Mouse (Mus musculus) effector memory CD4-positive, alpha-beta T cell, adult 5 months (primary cell): Measurements from ENCODE around the gene Nr4a1. TPM values are rescaled to one million over a fixed set of nuclear protein-coding genes. Genes with fewer than 3 reads are reported as not detected.

ENCODE experiments used
- polyA plus RNA-seq: library from polyadenylated mRNA; unstranded; fragments of 100-300 nt; shearing (Covaris generic); gene quantifications from one replicate; pipeline ENCODE4 v1.2.1, GENCODE M21; 2017

Gene Nr4a1
- polyA plus RNA-seq = 2,634 TPM

DNA sequence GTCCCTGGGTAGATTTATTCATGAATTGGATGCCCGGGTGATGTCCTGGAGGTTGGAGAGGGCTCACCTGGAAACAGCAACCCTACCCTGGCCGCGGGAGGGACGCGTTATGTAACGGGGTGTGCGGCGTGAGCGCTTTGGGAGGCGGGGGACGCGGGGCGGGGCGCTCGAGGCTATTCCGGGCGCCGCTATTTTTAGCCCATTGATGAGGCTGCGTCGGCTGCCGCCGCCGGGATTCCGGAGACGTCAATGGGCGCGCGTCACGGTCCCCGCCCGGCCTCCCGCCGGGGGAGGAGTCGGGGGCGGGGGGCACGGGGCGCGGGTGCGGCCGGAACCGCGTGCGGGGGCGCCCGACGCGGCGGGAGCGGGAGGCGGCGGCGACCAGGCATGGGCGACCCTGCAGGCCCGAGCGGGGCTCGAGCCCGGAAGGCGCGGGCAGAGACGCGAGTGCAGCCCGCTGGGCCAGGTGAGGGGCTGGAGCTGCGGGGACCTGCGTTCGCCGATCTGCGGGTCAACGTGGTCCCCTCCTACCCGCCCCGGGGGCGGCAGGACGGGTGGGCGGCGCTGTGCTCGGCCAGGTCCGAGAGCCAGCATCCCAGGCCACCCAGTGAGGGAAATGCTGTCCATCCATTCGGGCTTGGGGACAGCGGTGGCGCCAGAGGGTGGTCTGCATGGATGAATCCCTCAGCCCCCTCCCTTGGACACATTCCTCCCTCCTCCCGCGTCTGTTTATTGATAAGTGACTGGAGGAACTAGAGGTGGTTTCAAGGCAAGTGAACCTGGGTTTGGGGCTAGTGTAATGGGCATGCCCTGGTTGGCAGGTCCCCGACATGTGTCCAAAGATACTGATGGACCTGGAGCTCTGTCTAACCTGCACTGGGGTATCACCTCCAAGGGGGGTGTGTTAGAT, at the start of gene Nr4a1:
Gene Nr4a1 (plus strand): TSS at position 384 of the 910 bp plus-strand sequence.

GRCm38 (mm10) chr15:101224006-101224906, 29.8 kb upstream of the Nr4a1 start, which contains the start of gene Grasp:
TSS of gene Grasp (plus strand) at chr15:101224188.

DNA sequence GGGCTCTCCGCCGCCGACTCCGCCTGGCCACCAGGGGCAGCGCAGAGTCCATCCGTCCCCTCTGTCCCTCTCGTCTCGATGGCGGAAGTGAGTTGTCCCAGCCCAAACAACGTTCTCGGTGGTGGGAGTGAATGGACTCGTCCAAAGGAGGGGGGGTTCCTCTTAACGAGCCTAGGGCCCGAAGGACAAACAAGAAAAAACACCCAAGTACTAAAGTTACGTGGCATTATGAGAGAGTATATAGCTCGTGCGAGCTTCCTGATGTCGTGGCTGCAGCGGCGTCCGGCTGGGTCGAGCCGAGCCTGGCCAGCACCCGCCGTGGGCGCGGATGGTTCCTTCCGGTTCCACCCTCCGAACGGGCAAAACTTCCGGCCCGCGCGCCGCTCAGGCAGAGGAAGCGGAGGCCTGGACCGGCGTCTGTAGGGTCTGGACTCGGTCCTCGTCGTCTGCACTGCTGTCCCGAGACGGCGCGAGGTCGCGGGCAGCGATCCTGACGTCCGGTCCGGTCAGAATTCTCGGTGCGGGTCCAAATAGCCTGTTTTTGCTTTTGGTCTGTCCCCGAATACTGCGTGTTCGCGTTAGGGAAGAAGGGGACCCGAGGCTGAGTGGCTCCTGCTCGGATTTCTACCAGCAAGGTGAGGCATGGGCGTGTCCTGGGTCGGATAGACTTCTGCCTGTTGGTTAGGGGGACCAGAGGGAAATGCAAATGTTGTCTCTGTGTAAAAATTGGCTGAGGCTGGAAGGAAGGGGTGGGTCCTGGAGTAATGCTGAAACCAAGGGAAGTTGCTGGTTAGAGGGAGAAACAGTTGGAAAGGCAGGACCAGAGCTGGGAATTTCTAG, 30.1 kb downstream of the Nr4a1 start, which contains the start of gene Atg101:
Gene Atg101 (plus strand): TSS at position 362 of the 840 bp plus-strand sequence.

DNA sequence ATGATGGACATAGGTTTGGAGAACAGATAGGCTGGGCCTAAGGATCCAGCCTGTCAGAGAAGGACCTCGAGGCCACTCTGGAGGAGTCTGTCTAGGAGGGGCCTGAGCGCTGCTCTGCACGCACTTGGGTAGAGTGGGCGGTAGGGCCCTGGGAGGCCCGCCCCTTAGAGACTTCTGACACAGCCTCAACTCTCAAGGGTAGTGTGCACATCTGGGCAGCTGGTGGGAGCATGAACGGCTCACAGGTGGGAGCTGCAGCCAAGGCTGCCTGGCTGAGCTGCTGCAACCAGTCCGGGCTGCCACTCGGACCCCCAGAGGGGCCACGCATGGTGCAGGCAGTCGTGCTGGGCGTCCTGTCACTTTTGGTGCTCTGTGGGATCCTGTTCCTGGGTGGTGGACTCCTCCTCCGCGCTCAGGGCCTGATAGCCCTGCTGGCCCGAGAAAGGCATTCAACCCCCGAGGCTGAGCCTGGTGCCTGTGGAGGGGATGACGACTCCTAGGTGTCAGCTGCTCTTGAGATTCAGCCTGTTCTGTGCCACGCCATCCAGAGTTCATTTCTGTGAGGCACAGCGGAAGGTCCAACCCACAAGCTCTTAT, 39.1 kb downstream of the Nr4a1 start, which contains the start of gene 6030408B16Rik:
Gene 6030408B16Rik (plus strand): TSS at position 188 of the 597 bp plus-strand sequence.

Other genes with a start within 250 kb of the Nr4a1 start
- not detected for gene Gm47841, start 206.9 kb upstream of the Nr4a1 start, polyA plus RNA-seq
- gene Fignl2, start 175.7 kb upstream of the Nr4a1 start, polyA plus RNA-seq = not detected
- gene Ankrd33, start 138.5 kb upstream of the Nr4a1 start, polyA plus RNA-seq = not detected
- 0.90 TPM for gene Acvrl1, start 125.7 kb upstream of the Nr4a1 start, polyA plus RNA-seq
- gene Acvr1b, start 80.2 kb upstream of the Nr4a1 start, polyA plus RNA-seq = 0.94 TPM
- 32.0 TPM for gene Grasp, start 30.1 kb upstream of the Nr4a1 start, polyA plus RNA-seq
- 90.7 TPM for gene Atg101, start 30.0 kb downstream of the Nr4a1 start, polyA plus RNA-seq
- not detected for gene 6030408B16Rik, start 38.9 kb downstream of the Nr4a1 start, polyA plus RNA-seq
- gene Krt80, start 115.9 kb downstream of the Nr4a1 start, polyA plus RNA-seq = not detected
- not detected for gene Krt7, start 156.8 kb downstream of the Nr4a1 start, polyA plus RNA-seq
- gene Krt87, start 184.5 kb downstream of the Nr4a1 start, polyA plus RNA-seq = not detected
- gene Krt88, start 193.5 kb downstream of the Nr4a1 start, polyA plus RNA-seq = not detected
- not detected for gene Krt81, start 209.5 kb downstream of the Nr4a1 start, polyA plus RNA-seq
- gene Krt86, start 219.2 kb downstream of the Nr4a1 start, polyA plus RNA-seq = not detected
- 17.0 TPM for gene Krt83, start 237.2 kb downstream of the Nr4a1 start, polyA plus RNA-seq